Mouse (Mus musculus): ENCODE data around the gene Ikbkg.
"Not testable (repeated sequence)": the region's sequence is repeated elsewhere in the genome, so short reads cannot be mapped to it uniquely, and the experiment has no call there.

The Ikbkg gene

GRCm38 (mm10) chrX:74451157-74451912 lies 58.2 kb downstream of the Ikbkg start:
- DNase-seq = no peak

DNA sequence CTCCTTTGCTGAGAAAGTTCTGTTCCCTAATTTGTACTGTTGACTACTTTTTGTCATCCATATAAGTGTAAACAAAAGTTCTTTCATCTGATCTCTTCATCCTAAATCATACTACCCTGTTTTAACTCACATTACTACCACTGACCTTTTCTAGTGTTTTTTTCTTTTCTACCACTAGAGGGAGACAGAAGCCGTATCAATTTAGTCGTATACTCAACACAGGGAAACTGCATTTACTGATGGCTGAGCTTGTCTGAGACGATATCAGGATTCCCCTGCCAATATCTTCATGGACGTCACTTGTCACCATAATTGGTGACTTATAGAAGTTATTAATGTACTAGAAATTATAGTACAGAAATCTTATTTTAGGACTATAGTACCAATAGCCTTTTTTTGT lies 59.7 kb downstream of the Ikbkg start:
- DNase-seq = peak in 1 of 2 experiments; percentile 11

DNA sequence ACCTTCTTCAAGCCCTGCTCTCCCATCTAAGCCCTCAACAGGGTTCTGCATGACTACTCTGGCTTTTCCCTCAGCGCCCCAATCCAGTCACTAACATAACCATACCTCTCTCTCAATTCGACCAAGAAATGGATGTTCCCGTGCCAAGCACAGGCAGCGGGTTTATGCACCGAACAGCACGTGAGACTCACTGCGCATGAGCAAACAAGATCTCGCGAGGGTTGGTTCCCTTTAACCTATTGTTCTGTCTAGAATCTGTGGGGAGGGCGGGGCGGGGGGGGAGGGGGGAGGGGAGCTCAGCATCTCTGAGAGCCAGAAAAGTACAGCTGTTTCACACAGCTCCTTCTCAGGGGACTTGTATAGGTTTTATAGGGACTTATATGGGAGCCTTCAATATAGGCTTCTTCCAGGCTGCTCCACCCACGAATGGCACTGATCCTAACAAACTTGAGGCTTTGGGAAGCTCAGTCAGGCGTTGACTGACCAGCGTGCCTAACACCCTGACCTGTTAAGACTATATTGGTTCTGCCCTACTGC lies 88.3 kb downstream of the Ikbkg start, which contains the start of gene Gm6880:
Gm6880 (minus strand) TSS at position 51 of the 537 bp plus-strand sequence.
- DNase-seq = not testable (repeated sequence)

- DNase-seq = peak in 1 of 2 experiments; percentile 1
These were observed 104.0 kb downstream of the Ikbkg start for GRCm38 (mm10) chrX:74497131-74497530.
